Mouse (Mus musculus): ENCODE data around the gene Sun2. TPM values are rescaled to one million over a fixed set of nuclear protein-coding genes. Genes with fewer than 3 reads are reported as not detected.

Sun2 gene
- polyA plus RNA-seq, 1 experiment = 47.9 TPM

- TF ChIP-seq CTCF (IDR thresholded peaks at IDR 0.05; ENCODE audit: borderline replicate concordance, extremely low read depth, insufficient read depth, insufficient read length) (no peak), POLR2A (IDR thresholded peaks at IDR 0.05; ENCODE audit: borderline replicate concordance, extremely low read depth, insufficient read depth, insufficient read length, poor library complexity, severe bottlenecking) (no peak)
- no peak for DNase-seq (ENCODE audit: low read depth)
These were observed 1.0 kb downstream of the Sun2 start for GRCm38 (mm10) chr15:79741173-79741858.

DNA sequence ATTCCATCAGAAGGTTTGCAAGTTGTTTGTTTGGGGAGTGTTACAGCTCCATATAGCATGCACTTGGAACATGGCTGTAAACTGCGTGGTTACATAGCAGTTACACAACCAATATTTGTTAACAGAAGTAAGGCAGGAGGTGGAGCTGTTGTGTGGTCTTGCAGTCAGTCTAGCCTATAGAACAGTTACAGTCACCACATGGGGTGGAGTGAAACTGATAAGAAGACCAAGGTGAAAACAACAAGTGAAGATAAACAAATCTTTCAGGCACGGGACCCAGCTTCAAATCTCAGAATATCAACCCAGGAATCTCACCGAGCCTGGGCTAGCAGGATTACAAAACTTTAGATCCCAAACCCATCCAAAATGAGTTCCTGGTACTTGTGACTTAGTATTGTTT is 1.6 kb downstream of the Sun2 start:
- no peak for DNase-seq (ENCODE audit: low read depth)
- no peak for TF ChIP-seq POLR2A (IDR thresholded peaks at IDR 0.05; ENCODE audit: borderline replicate concordance, extremely low read depth, insufficient read depth, insufficient read length, poor library complexity, severe bottlenecking)
- no peak for TF ChIP-seq CTCF (IDR thresholded peaks at IDR 0.05; ENCODE audit: borderline replicate concordance, extremely low read depth, insufficient read depth, insufficient read length)

- no peak for DNase-seq (ENCODE audit: low read depth)
- TF ChIP-seq POLR2A (IDR thresholded peaks at IDR 0.05; ENCODE audit: borderline replicate concordance, extremely low read depth, insufficient read depth, insufficient read length, poor library complexity, severe bottlenecking) = no peak
- no peak for TF ChIP-seq CTCF (IDR thresholded peaks at IDR 0.05; ENCODE audit: borderline replicate concordance, extremely low read depth, insufficient read depth, insufficient read length)
These were observed 8.0 kb downstream of the Sun2 start for GRCm38 (mm10) chr15:79734311-79734710.

DNA sequence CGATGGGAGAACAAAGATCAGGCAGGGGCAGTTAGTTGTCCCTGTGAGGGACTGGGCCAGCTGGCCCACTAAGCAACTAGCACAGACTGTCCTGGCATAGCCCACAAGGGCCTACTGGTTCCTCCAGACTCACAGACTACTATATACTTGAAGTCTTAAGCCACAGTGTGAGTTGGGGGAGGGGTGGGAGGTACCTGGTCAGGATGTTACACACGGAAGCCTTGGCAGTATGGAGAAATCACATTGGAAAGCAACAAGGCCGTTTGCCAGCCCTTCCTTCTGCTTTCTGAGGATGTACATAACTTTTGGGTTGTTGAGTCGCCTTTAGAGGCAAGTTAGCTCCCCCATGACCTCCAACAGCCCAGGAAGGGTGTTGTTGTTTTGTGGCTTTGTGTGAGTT is 8.7 kb downstream of the Sun2 start:
- DNase-seq (ENCODE audit: low read depth) = no peak
- TF ChIP-seq POLR2A (IDR thresholded peaks at IDR 0.05; ENCODE audit: borderline replicate concordance, extremely low read depth, insufficient read depth, insufficient read length, poor library complexity, severe bottlenecking) (no peak), CTCF (IDR thresholded peaks at IDR 0.05; ENCODE audit: borderline replicate concordance, extremely low read depth, insufficient read depth, insufficient read length) (no peak)

DNA sequence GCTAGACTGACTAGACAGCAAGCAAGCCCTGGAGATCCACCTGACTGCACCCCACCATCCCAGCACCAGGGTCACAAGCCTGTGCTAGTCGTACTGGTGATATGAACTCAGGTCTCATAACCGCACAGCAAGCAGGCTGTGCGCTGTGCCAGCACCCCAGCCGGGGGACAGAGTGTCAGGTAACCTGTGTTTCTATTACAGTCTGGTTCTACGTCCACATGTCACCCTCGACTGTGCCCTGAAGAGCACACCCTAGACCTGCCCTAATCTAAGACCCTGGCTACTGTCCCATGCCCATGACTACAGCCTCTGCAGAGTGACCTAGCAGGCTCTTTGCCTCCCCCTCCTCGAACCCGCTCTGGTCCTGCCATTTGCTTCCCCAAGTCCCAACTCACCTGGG is 9.1 kb downstream of the Sun2 start:
- TF ChIP-seq POLR2A (IDR thresholded peaks at IDR 0.05; ENCODE audit: borderline replicate concordance, extremely low read depth, insufficient read depth, insufficient read length, poor library complexity, severe bottlenecking) (no peak), CTCF (IDR thresholded peaks at IDR 0.05; ENCODE audit: borderline replicate concordance, extremely low read depth, insufficient read depth, insufficient read length) (no peak)
- no peak for DNase-seq (ENCODE audit: low read depth)

GRCm38 (mm10) chr15:79731554-79731953 is 10.8 kb downstream of the Sun2 start:
- DNase-seq (ENCODE audit: low read depth) = no peak

GRCm38 (mm10) chr15:79728731-79729388 is 13.5 kb downstream of the Sun2 start:
- TF ChIP-seq POLR2A (IDR thresholded peaks at IDR 0.05; ENCODE audit: borderline replicate concordance, extremely low read depth, insufficient read depth, insufficient read length, poor library complexity, severe bottlenecking) (no peak), CTCF (IDR thresholded peaks at IDR 0.05; ENCODE audit: borderline replicate concordance, extremely low read depth, insufficient read depth, insufficient read length) (no peak)
- no peak for DNase-seq (ENCODE audit: low read depth)

More at GRCm38 (mm10) chr15:79731554-79731953, 10.8 kb downstream of the Sun2 start:
- TF ChIP-seq POLR2A (IDR thresholded peaks at IDR 0.05; ENCODE audit: borderline replicate concordance, extremely low read depth, insufficient read depth, insufficient read length, poor library complexity, severe bottlenecking) = no peak
- no peak for TF ChIP-seq CTCF (IDR thresholded peaks at IDR 0.05; ENCODE audit: borderline replicate concordance, extremely low read depth, insufficient read depth, insufficient read length)

GRCm38 (mm10) chr15:79728311-79728710 is 14.0 kb downstream of the Sun2 start:
- TF ChIP-seq CTCF (IDR thresholded peaks at IDR 0.05; ENCODE audit: borderline replicate concordance, extremely low read depth, insufficient read depth, insufficient read length) (no peak), POLR2A (IDR thresholded peaks at IDR 0.05; ENCODE audit: borderline replicate concordance, extremely low read depth, insufficient read depth, insufficient read length, poor library complexity, severe bottlenecking) (no peak)

DNA sequence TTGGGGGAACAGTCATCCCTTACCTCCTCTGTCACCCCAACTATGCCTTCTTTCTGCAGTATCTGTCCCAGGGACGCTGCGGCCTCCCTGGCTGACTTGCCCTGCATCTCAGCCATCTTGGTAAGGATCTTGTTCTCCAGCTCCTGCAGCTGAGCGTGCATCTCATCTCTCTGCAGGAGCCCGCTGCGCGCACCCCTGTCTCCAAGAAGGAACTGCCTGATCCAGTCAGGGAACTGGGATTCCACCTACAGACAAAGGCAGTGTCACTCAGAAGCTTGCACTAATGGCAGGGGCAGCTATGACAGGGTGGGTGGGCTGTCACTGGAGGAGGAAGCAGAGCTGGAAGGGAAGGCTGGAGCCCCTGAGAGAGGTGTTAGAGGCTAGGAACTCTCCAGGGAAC is 14.5 kb downstream of the Sun2 start:
- TF ChIP-seq CTCF (IDR thresholded peaks at IDR 0.05; ENCODE audit: borderline replicate concordance, extremely low read depth, insufficient read depth, insufficient read length) (no peak), POLR2A (IDR thresholded peaks at IDR 0.05; ENCODE audit: borderline replicate concordance, extremely low read depth, insufficient read depth, insufficient read length, poor library complexity, severe bottlenecking) (no peak)
- DNase-seq (ENCODE audit: low read depth) = no peak

More at GRCm38 (mm10) chr15:79728311-79728710, 14.0 kb downstream of the Sun2 start:
- no peak for DNase-seq (ENCODE audit: low read depth)

- TF ChIP-seq CTCF (IDR thresholded peaks at IDR 0.05; ENCODE audit: borderline replicate concordance, extremely low read depth, insufficient read depth, insufficient read length) = no peak
- no peak for DNase-seq (ENCODE audit: low read depth)
These were observed 17.0 kb downstream of the Sun2 start for GRCm38 (mm10) chr15:79725190-79725789.

DNA sequence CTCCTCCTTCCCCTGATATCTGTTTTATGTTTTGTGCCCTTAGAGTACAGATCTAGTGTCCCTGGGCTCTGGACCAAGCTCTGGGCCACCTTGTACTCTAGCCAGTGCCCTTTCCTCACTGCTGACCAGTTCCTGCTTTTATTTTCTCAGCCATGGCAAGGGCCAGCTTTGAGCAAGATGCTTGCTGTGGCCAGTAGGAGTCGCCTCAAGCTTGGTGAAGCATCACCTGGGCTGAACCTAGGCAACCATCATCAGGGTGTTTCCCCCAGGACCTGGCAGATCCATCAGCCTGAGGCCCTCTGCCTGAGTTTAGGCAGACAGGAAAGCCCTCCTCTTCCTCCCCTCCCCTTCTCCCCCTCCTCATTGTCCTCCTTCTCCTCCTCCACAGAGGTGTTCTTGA is 18.9 kb downstream of the Sun2 start:
- DNase-seq (ENCODE audit: low read depth) = peak; percentile 37
- no peak for TF ChIP-seq POLR2A (IDR thresholded peaks at IDR 0.05; ENCODE audit: borderline replicate concordance, extremely low read depth, insufficient read depth, insufficient read length, poor library complexity, severe bottlenecking)
- peak; percentile 59; the same call in 1 of the 2 replicates for TF ChIP-seq CTCF (IDR thresholded peaks at IDR 0.05; ENCODE audit: borderline replicate concordance, extremely low read depth, insufficient read depth, insufficient read length)
